10 mouse cellular contexts compared by ENCODE assay signal in genomic region chr11:62518991-62519390, GRCm38 (mm10). TPM values are rescaled to one million over a fixed set of nuclear protein-coding genes. Genes with fewer than 3 reads are reported as not detected.
DNase-seq lines count a peak whose midpoint lies in the region; ATAC-seq lines count a peak whose summit lies in the region.
"Had no signal": no experiment of that assay in that cellular context is flagged by ENCODE, and none has a peak within 500 bp of the region (broad histone marks: within the 10 kb centered on the region; RNA-seq: fewer than 3 reads in every experiment).

No protein-coding gene starts in this region.

- 22% methylated on average over 2 of the region's 2 CpGs for WGBS in hindbrain, embryonic 16.5 days

- no peak overlapping the region for H3K4me2 ChIP-seq in hindbrain, embryonic 16.5 days (ENCODE audit: low read length)
- H3K4me2 ChIP-seq: embryonic facial prominence, embryonic 12.5 days had no signal

- H3K36me3 ChIP-seq in hindbrain, embryonic 16.5 days (ENCODE audit: control insufficient read depth, insufficient read depth, low read length): no peaks in the 10 kb centered on the region
- H3K36me3 ChIP-seq: embryonic facial prominence, embryonic 12.5 days had no signal

- H3K9me3 ChIP-seq in hindbrain, embryonic 16.5 days (ENCODE audit: control insufficient read depth, low read length): no peaks in the 10 kb centered on the region
- H3K9me3 ChIP-seq: embryonic facial prominence, embryonic 12.5 days; G1E had no signal

- peak; percentile 16 for DNase-seq in layer of hippocampus, adult 9-11 months
- no peak for DNase-seq in layer of hippocampus, adult 8-10 months (ENCODE audit: low spot score in 2 of 2)
- DNase-seq in R1 (ENCODE audit: low read depth, low spot score): peak; percentile 50
- peak; percentile 34 for DNase-seq in adrenal gland, postnatal 10 days
- no peak for DNase-seq in spleen, postnatal 14 days (ENCODE audit: low spot score in 2 of 2)
- DNase-seq in thymus, postnatal 36 days: no peak
- DNase-seq: heart, postnatal 4 days had no signal

- no peak overlapping the region for H3K4me3 ChIP-seq in hindbrain, embryonic 16.5 days (ENCODE audit: low read length)
- H3K4me3 ChIP-seq: embryonic facial prominence, embryonic 12.5 days had no signal

- 0 out of 2 replicates have a peak, but pooled peaks have one; percentile 20 for ATAC-seq in hindbrain, embryonic 16.5 days

- H3K9ac ChIP-seq in hindbrain, embryonic 16.5 days (ENCODE audit: low read depth, low read length): no peak overlapping the region
- H3K9ac ChIP-seq: embryonic facial prominence, embryonic 12.5 days had no signal

- no peaks in the 10 kb centered on the region for H3K4me1 ChIP-seq in hindbrain, embryonic 16.5 days (ENCODE audit: control insufficient read depth, insufficient read depth, low read depth, low read length)

- H3K27me3 ChIP-seq in hindbrain, embryonic 16.5 days (replicated peaks; ENCODE audit: control insufficient read depth, insufficient read depth, low read length): no peaks in the 10 kb centered on the region
- H3K27me3 ChIP-seq: embryonic facial prominence, embryonic 12.5 days had no signal

- no peak overlapping the region for H3K27ac ChIP-seq in hindbrain, embryonic 16.5 days (ENCODE audit: low read depth, low read length)
- H3K27ac ChIP-seq: embryonic facial prominence, embryonic 12.5 days had no signal

RNA-seq across cellular contexts. Expression of gene Cenpv, which starts 20.1 kb away (rescaled TPM):
- 10 to 100 TPM; 32.1 to 40.8 (median 39.0) TPM for total RNA-seq in layer of hippocampus, adult 8-10 months (2022)
- total RNA-seq in adrenal gland, postnatal 10 days (2021): 10 to 100 TPM; 40.0 to 48.8 TPM
- polyA plus RNA-seq in hindbrain, embryonic 16.5 days (2015; fragmentation: Nextera tagmentation; extraction: Ambion mirVana): 23.8 and 50.7 TPM in 2 replicates

RNA-seq across cellular contexts. Expression of gene Ubb, which starts 32.0 kb away (rescaled TPM):
- 1,000 to 10,000 TPM; 1,746 to 1,909 (median 1,854) TPM for total RNA-seq in layer of hippocampus, adult 8-10 months (2022)
- total RNA-seq in adrenal gland, postnatal 10 days (2021): 1,000 to 10,000 TPM; 1,093 to 1,186 TPM
- polyA plus RNA-seq in hindbrain, embryonic 16.5 days (2015; fragmentation: Nextera tagmentation; extraction: Ambion mirVana): 4,470 and 4,568 TPM in 2 replicates

RNA-seq across cellular contexts. Expression of gene Trpv2, which starts 55.3 kb away (rescaled TPM):
- total RNA-seq in layer of hippocampus, adult 8-10 months (2022): 10 to 100 TPM; 14.5 to 15.9 (median 15.1) TPM
- 1 to 10 TPM; 5.0 to 5.6 TPM for total RNA-seq in adrenal gland, postnatal 10 days (2021)
- polyA plus RNA-seq in hindbrain, embryonic 16.5 days (2015; fragmentation: Nextera tagmentation; extraction: Ambion mirVana): 35.3 and 36.6 TPM in 2 replicates

Comparison
In these comparisons a context has a peak if more than half of its experiments do, and no peak if none do; other contexts are left out.
1. DNase-seq: peak in layer of hippocampus, adult 9-11 months (single experiment), R1 (single experiment) and adrenal gland, postnatal 10 days (single experiment); none in layer of hippocampus, adult 8-10 months (0 of 2), spleen, postnatal 14 days (0 of 2) and thymus, postnatal 36 days (0 of 2).